Mouse (Mus musculus) CH12F3 (cell line): Measurements from ENCODE around the gene Ksr2.

Experiments
- in situ Hi-C: fragments of 300-500 bp; cut with MboI; formaldehyde crosslinking; loops from 2 replicates; pipeline ENCODE4 v1.14.3; 2020; ENCODE audit warnings: low sequenced_read_pairs

Gene Ksr2

GRCm38 (mm10) chr5:117519858-117520495, 106.2 kb downstream of the Ksr2 start:
- in situ Hi-C loops = loop anchor here (25.0 kb wide), 1 partner anchor 317 kb away; no protein-coding TSS in a partner anchor

GRCm38 (mm10) chr5:117521156-117521555, 107.4 kb downstream of the Ksr2 start:
- in situ Hi-C loops = loop anchor here (25.0 kb wide), 1 partner anchor 316 kb away; no protein-coding TSS in a partner anchor

GRCm38 (mm10) chr5:117521701-117522100, 107.9 kb downstream of the Ksr2 start:
- in situ Hi-C loops = loop anchor here (25.0 kb wide), 1 partner anchor 316 kb away; no protein-coding TSS in a partner anchor

- in situ Hi-C loops = loop anchor here (25.0 kb wide), 1 partner anchor 315 kb away; no protein-coding TSS in a partner anchor
These were observed 108.7 kb downstream of the Ksr2 start for GRCm38 (mm10) chr5:117522471-117522870.

- in situ Hi-C loops = loop anchor here (25.0 kb wide), 1 partner anchor 314 kb away; no protein-coding TSS in a partner anchor
These were observed 109.2 kb downstream of the Ksr2 start for GRCm38 (mm10) chr5:117523010-117523409.

- in situ Hi-C loops = no loop called here
These were observed 117.2 kb downstream of the Ksr2 start for GRCm38 (mm10) chr5:117530991-117531390.

- in situ Hi-C loops = no loop called here
These were observed 125.4 kb downstream of the Ksr2 start for GRCm38 (mm10) chr5:117539221-117539620.

GRCm38 (mm10) chr5:117541654-117542053, 127.9 kb downstream of the Ksr2 start:
- in situ Hi-C loops = no loop called here

- in situ Hi-C loops = no loop called here
These were observed 133.0 kb downstream of the Ksr2 start for GRCm38 (mm10) chr5:117546694-117547268.

- in situ Hi-C loops = no loop called here
These were observed 137.2 kb downstream of the Ksr2 start for GRCm38 (mm10) chr5:117550992-117551391.

- in situ Hi-C loops = no loop called here
These were observed 138.3 kb downstream of the Ksr2 start for GRCm38 (mm10) chr5:117552096-117552495.

- in situ Hi-C loops = no loop called here
These were observed 140.7 kb downstream of the Ksr2 start for GRCm38 (mm10) chr5:117554505-117554904.

GRCm38 (mm10) chr5:117556570-117556969, 142.8 kb downstream of the Ksr2 start:
- in situ Hi-C loops = no loop called here

- in situ Hi-C loops = no loop called here
These were observed 147.3 kb downstream of the Ksr2 start for GRCm38 (mm10) chr5:117561080-117561479.

- in situ Hi-C loops = no loop called here
These were observed 152.4 kb downstream of the Ksr2 start for GRCm38 (mm10) chr5:117566051-117566665.

GRCm38 (mm10) chr5:117569190-117569795, 155.5 kb downstream of the Ksr2 start:
- in situ Hi-C loops = no loop called here

GRCm38 (mm10) chr5:117572428-117572827, 158.6 kb downstream of the Ksr2 start:
- in situ Hi-C loops = no loop called here

- in situ Hi-C loops = no loop called here
These were observed 161.1 kb downstream of the Ksr2 start for GRCm38 (mm10) chr5:117574894-117575293.

- in situ Hi-C loops = no loop called here
These were observed 163.8 kb downstream of the Ksr2 start for GRCm38 (mm10) chr5:117577598-117577997.

GRCm38 (mm10) chr5:117581711-117582110, 167.9 kb downstream of the Ksr2 start:
- in situ Hi-C loops = no loop called here

- in situ Hi-C loops = no loop called here
These were observed 170.6 kb downstream of the Ksr2 start for GRCm38 (mm10) chr5:117584428-117584827.
